ENCODE assay signal across 14 mouse cellular contexts in genomic region chr4:7819847-7820246, GRCm38 (mm10).
"Had no signal": no experiment of that assay in that cellular context is flagged by ENCODE, and none has a peak within 500 bp of the region (broad histone marks: within the 10 kb centered on the region; RNA-seq: fewer than 3 reads in every experiment).

No protein-coding gene starts in this region.

- DNase-seq: layer of hippocampus, adult 9-11 months; layer of hippocampus, postnatal 36 days; liver, embryonic 13.5 days; lung, adult 18-20 months; lung, postnatal 4 days; midbrain, embryonic 14.5 days had no signal

- H3K4me3 ChIP-seq: limb, embryonic 15.5 days; liver, embryonic 13.5 days; midbrain, embryonic 10.5 days; myocyte; neural tube, embryonic 15.5 days had no signal

- H3K4me1 ChIP-seq: limb, embryonic 15.5 days; liver, embryonic 13.5 days; midbrain, embryonic 10.5 days; neural tube, embryonic 15.5 days had no signal

- H3K9ac ChIP-seq: limb, embryonic 15.5 days; liver, embryonic 13.5 days; neural tube, embryonic 15.5 days had no signal

- ATAC-seq: hindbrain, embryonic 16.5 days; inflammation-experienced regulatory T-cells, adult 6 months; lung, postnatal 0 days had no signal

- H3K36me3 ChIP-seq: limb, embryonic 15.5 days; liver, embryonic 13.5 days; midbrain, embryonic 10.5 days; neural tube, embryonic 15.5 days had no signal

- H3K4me2 ChIP-seq: limb, embryonic 15.5 days; liver, embryonic 13.5 days; neural tube, embryonic 15.5 days had no signal

- H3K27ac ChIP-seq: limb, embryonic 15.5 days; liver, embryonic 13.5 days; midbrain, embryonic 10.5 days; neural tube, embryonic 15.5 days; stomach, postnatal 0 days had no signal

- H3K9me3 ChIP-seq: limb, embryonic 15.5 days; liver, embryonic 13.5 days; midbrain, embryonic 10.5 days; neural tube, embryonic 15.5 days had no signal

- H3K27me3 ChIP-seq: limb, embryonic 15.5 days; liver, embryonic 13.5 days; neural tube, embryonic 15.5 days had no signal
